Mouse (Mus musculus): ENCODE measurements around the gene Rere. TPM values are rescaled to one million over a fixed set of nuclear protein-coding genes. Genes with fewer than 3 reads are reported as not detected.

Gene Rere
- total RNA-seq, 2 experiments from 2014 or later: 37.8 to 51.5 TPM

- intact Hi-C loops (cut with DNase I): loop anchor here (1.0 to 2.0 kb wide), 3 partner anchors 195 to 310 kb away; no protein-coding TSS in a partner anchor
- peak; percentile 68 for DNase-seq (ENCODE audit: low spot score)
Observed at GRCm38 (mm10) chr4:150655989-150656388, 374.5 kb downstream of the Rere start.

GRCm38 (mm10) chr4:150656504-150656903, 375.1 kb downstream of the Rere start:
- no peak for DNase-seq (ENCODE audit: low spot score)
- intact Hi-C loops (cut with DNase I): loop anchor here (1.0 to 2.0 kb wide), 2 partner anchors 194 to 243 kb away; no protein-coding TSS in a partner anchor

- intact Hi-C loops (cut with DNase I): no loop called here
- no peak for DNase-seq (ENCODE audit: low spot score)
Observed at GRCm38 (mm10) chr4:150659926-150660610, 378.6 kb downstream of the Rere start.

- intact Hi-C loops (cut with DNase I): no loop called here
- no peak for DNase-seq (ENCODE audit: low spot score)
Observed at GRCm38 (mm10) chr4:150661886-150662285, 380.4 kb downstream of the Rere start.

- no peak for DNase-seq (ENCODE audit: low spot score)
- intact Hi-C loops (cut with DNase I): no loop called here
Observed at GRCm38 (mm10) chr4:150663192-150663591, 381.7 kb downstream of the Rere start.

- intact Hi-C loops (cut with DNase I): no loop called here
- no peak for DNase-seq (ENCODE audit: low spot score)
Observed at GRCm38 (mm10) chr4:150664726-150665125, 383.3 kb downstream of the Rere start.

- DNase-seq (ENCODE audit: low spot score): no peak
- intact Hi-C loops (cut with DNase I): no loop called here
Observed at GRCm38 (mm10) chr4:150665806-150666205, 384.4 kb downstream of the Rere start.

Other genes starting within 250 kb of the Rere start
- 10 to 100 TPM; 34.8 to 37.8 TPM for gene Gpr157, start 194.3 kb upstream of the Rere start, total RNA-seq (2021)
- under 1 TPM in 1 of 2 experiments, not detected in 1; 0.31 TPM for gene Slc2a5, start 162.4 kb upstream of the Rere start, total RNA-seq (2021)
- not detected for gene Slc2a7, start 132.7 kb upstream of the Rere start, total RNA-seq (2021)
- not detected for gene Car6, start 80.3 kb upstream of the Rere start, total RNA-seq (2021)
- gene Eno1, start 44.9 kb upstream of the Rere start, total RNA-seq (2021): 100 to 1,000 TPM; 119 to 136 TPM